Mouse (Mus musculus): Measurements from ENCODE around the gene Ppm1a. TPM values are rescaled to one million over a fixed set of nuclear protein-coding genes. Genes with fewer than 3 reads are reported as not detected.

The Ppm1a gene
- polyA plus RNA-seq, 1 experiment from 2014 or later, result 109 TPM

- H3K4me3 ChIP-seq (replicated peaks; ENCODE audit: low read length), result no peak overlapping the region
- H3K27ac ChIP-seq, result no peak overlapping the region
- no peaks in the 10 kb centered on the region for H3K4me1 ChIP-seq (replicated peaks; ENCODE audit: control insufficient read depth, insufficient read depth, low read length)
- H3K36me3 ChIP-seq (replicated peaks; ENCODE audit: control insufficient read depth, insufficient read depth), result no peaks in the 10 kb centered on the region
- H3K9ac ChIP-seq, result no peak overlapping the region
- DNase-seq (ENCODE audit: low spot score), result no peak
- no peaks in the 10 kb centered on the region for H3K9me3 ChIP-seq (ENCODE audit: control insufficient read depth, low read length)
- no peak for ATAC-seq (ENCODE audit: low FRiP score)
- no peaks in the 10 kb centered on the region for H3K27me3 ChIP-seq (ENCODE audit: control insufficient read depth, insufficient read depth, low read length)
- no peak overlapping the region for H3K4me2 ChIP-seq (replicated peaks)
- WGBS, result 35% methylated on average over 2 of the region's 2 CpGs
Measured at GRCm38 (mm10) chr12:72734112-72734511, 23.1 kb upstream of the Ppm1a start.

GRCm38 (mm10) chr12:72741176-72741575 is 16.1 kb upstream of the Ppm1a start:
- H3K27me3 ChIP-seq (ENCODE audit: control insufficient read depth, insufficient read depth, low read length), result no peaks in the 10 kb centered on the region
- WGBS, result 63% methylated on average over 6 of the region's 6 CpGs

GRCm38 (mm10) chr12:72744803-72745360 is 12.4 kb upstream of the Ppm1a start:
- H3K4me2 ChIP-seq (replicated peaks), result no peak overlapping the region
- no peaks in the 10 kb centered on the region for H3K36me3 ChIP-seq (replicated peaks; ENCODE audit: control insufficient read depth, insufficient read depth)
- ATAC-seq (ENCODE audit: low FRiP score) (no peak), DNase-seq (ENCODE audit: low spot score) (no peak)
- no peaks in the 10 kb centered on the region for H3K4me1 ChIP-seq (replicated peaks; ENCODE audit: control insufficient read depth, insufficient read depth, low read length)
- no peaks in the 10 kb centered on the region for H3K27me3 ChIP-seq (ENCODE audit: control insufficient read depth, insufficient read depth, low read length)
- H3K27ac ChIP-seq, result no peak overlapping the region
- no peak overlapping the region for H3K4me3 ChIP-seq (replicated peaks; ENCODE audit: low read length)
- H3K9me3 ChIP-seq (ENCODE audit: control insufficient read depth, low read length), result no peaks in the 10 kb centered on the region
- no peak overlapping the region for H3K9ac ChIP-seq
- 54% methylated on average over 9 of the region's 9 CpGs for WGBS

More at GRCm38 (mm10) chr12:72741176-72741575, 16.1 kb upstream of the Ppm1a start:
- H3K4me2 ChIP-seq (replicated peaks), result no peak overlapping the region
- no peak overlapping the region for H3K9ac ChIP-seq
- H3K4me3 ChIP-seq (replicated peaks; ENCODE audit: low read length), result no peak overlapping the region
- no peaks in the 10 kb centered on the region for H3K4me1 ChIP-seq (replicated peaks; ENCODE audit: control insufficient read depth, insufficient read depth, low read length)
- DNase-seq (ENCODE audit: low spot score) (no peak), ATAC-seq (ENCODE audit: low FRiP score) (no peak)
- no peaks in the 10 kb centered on the region for H3K36me3 ChIP-seq (replicated peaks; ENCODE audit: control insufficient read depth, insufficient read depth)
- no peaks in the 10 kb centered on the region for H3K9me3 ChIP-seq (ENCODE audit: control insufficient read depth, low read length)
- H3K27ac ChIP-seq, result no peak overlapping the region

- Histone ChIP-seq H3K9ac (no peak overlapping the region), H3K4me1 (replicated peaks; ENCODE audit: control insufficient read depth, insufficient read depth, low read length) (no peaks in the 10 kb centered on the region), H3K27ac (no peak overlapping the region), H3K27me3 (ENCODE audit: control insufficient read depth, insufficient read depth, low read length) (no peaks in the 10 kb centered on the region), H3K4me3 (replicated peaks; ENCODE audit: low read length) (no peak overlapping the region), H3K4me2 (replicated peaks) (no peak overlapping the region), H3K36me3 (replicated peaks; ENCODE audit: control insufficient read depth, insufficient read depth) (no peaks in the 10 kb centered on the region), H3K9me3 (ENCODE audit: control insufficient read depth, low read length) (no peaks in the 10 kb centered on the region)
- ATAC-seq (ENCODE audit: low FRiP score), result no peak
- WGBS, result 56% methylated on average over 14 of the region's 14 CpGs
- DNase-seq (ENCODE audit: low spot score), result no peak
Measured at GRCm38 (mm10) chr12:72745486-72745885, 11.8 kb upstream of the Ppm1a start.

- no peak overlapping the region for H3K9ac ChIP-seq
- no peak for DNase-seq (ENCODE audit: low spot score)
- no peak overlapping the region for H3K4me3 ChIP-seq (replicated peaks; ENCODE audit: low read length)
- no peak overlapping the region for H3K4me2 ChIP-seq (replicated peaks)
- no peak overlapping the region for H3K27ac ChIP-seq
- H3K9me3 ChIP-seq (ENCODE audit: control insufficient read depth, low read length), result no peaks in the 10 kb centered on the region
- no peaks in the 10 kb centered on the region for H3K27me3 ChIP-seq (ENCODE audit: control insufficient read depth, insufficient read depth, low read length)
- WGBS, result 71% methylated on average over 4 of the region's 4 CpGs
- H3K36me3 ChIP-seq (replicated peaks; ENCODE audit: control insufficient read depth, insufficient read depth), result no peaks in the 10 kb centered on the region
- no peaks in the 10 kb centered on the region for H3K4me1 ChIP-seq (replicated peaks; ENCODE audit: control insufficient read depth, insufficient read depth, low read length)
- ATAC-seq (ENCODE audit: low FRiP score), result no peak
Measured at GRCm38 (mm10) chr12:72748341-72748740, 8.9 kb upstream of the Ppm1a start.

GRCm38 (mm10) chr12:72748841-72749240 is 8.4 kb upstream of the Ppm1a start:
- no peaks in the 10 kb centered on the region for H3K9me3 ChIP-seq (ENCODE audit: control insufficient read depth, low read length)
- ATAC-seq (ENCODE audit: low FRiP score) (no peak), DNase-seq (ENCODE audit: low spot score) (no peak)
- H3K27me3 ChIP-seq (ENCODE audit: control insufficient read depth, insufficient read depth, low read length), result no peaks in the 10 kb centered on the region
- no peak overlapping the region for H3K9ac ChIP-seq
- no peaks in the 10 kb centered on the region for H3K36me3 ChIP-seq (replicated peaks; ENCODE audit: control insufficient read depth, insufficient read depth)
- no peak overlapping the region for H3K4me3 ChIP-seq (replicated peaks; ENCODE audit: low read length)
- no peak overlapping the region for H3K27ac ChIP-seq
- H3K4me2 ChIP-seq (replicated peaks), result no peak overlapping the region
- no peaks in the 10 kb centered on the region for H3K4me1 ChIP-seq (replicated peaks; ENCODE audit: control insufficient read depth, insufficient read depth, low read length)
- 86% methylated on average over 4 of the region's 4 CpGs for WGBS

- Histone ChIP-seq H3K27ac (no peak overlapping the region), H3K4me3 (replicated peaks; ENCODE audit: low read length) (no peak overlapping the region), H3K4me2 (replicated peaks) (no peak overlapping the region), H3K9me3 (ENCODE audit: control insufficient read depth, low read length) (no peaks in the 10 kb centered on the region), H3K27me3 (ENCODE audit: control insufficient read depth, insufficient read depth, low read length) (no peaks in the 10 kb centered on the region), H3K9ac (no peak overlapping the region), H3K4me1 (replicated peaks; ENCODE audit: control insufficient read depth, insufficient read depth, low read length) (no peaks in the 10 kb centered on the region), H3K36me3 (replicated peaks; ENCODE audit: control insufficient read depth, insufficient read depth) (no peaks in the 10 kb centered on the region)
- ATAC-seq (ENCODE audit: low FRiP score), result no peak
- 92% methylated on average over 2 of the region's 2 CpGs for WGBS
- DNase-seq (ENCODE audit: low spot score), result no peak
Measured at GRCm38 (mm10) chr12:72749500-72749899, 7.8 kb upstream of the Ppm1a start.

- H3K4me2 ChIP-seq (replicated peaks), result no peak overlapping the region
- no peak overlapping the region for H3K4me3 ChIP-seq (replicated peaks; ENCODE audit: low read length)
- WGBS, result 82% methylated on average over 5 of the region's 5 CpGs
- no peak for DNase-seq (ENCODE audit: low spot score)
- no peaks in the 10 kb centered on the region for H3K4me1 ChIP-seq (replicated peaks; ENCODE audit: control insufficient read depth, insufficient read depth, low read length)
- H3K9me3 ChIP-seq (ENCODE audit: control insufficient read depth, low read length), result no peaks in the 10 kb centered on the region
- no peaks in the 10 kb centered on the region for H3K36me3 ChIP-seq (replicated peaks; ENCODE audit: control insufficient read depth, insufficient read depth)
- H3K27me3 ChIP-seq (ENCODE audit: control insufficient read depth, insufficient read depth, low read length), result no peaks in the 10 kb centered on the region
- no peak overlapping the region for H3K9ac ChIP-seq
- no peak overlapping the region for H3K27ac ChIP-seq
- no peak for ATAC-seq (ENCODE audit: low FRiP score)
Measured at GRCm38 (mm10) chr12:72750016-72750415, 7.2 kb upstream of the Ppm1a start.

GRCm38 (mm10) chr12:72750606-72751005 is 6.6 kb upstream of the Ppm1a start:
- ATAC-seq (ENCODE audit: low FRiP score), result no peak
- H3K9me3 ChIP-seq (ENCODE audit: control insufficient read depth, low read length), result no peaks in the 10 kb centered on the region
- H3K36me3 ChIP-seq (replicated peaks; ENCODE audit: control insufficient read depth, insufficient read depth), result no peaks in the 10 kb centered on the region
- H3K9ac ChIP-seq, result no peak overlapping the region
- no peak for DNase-seq (ENCODE audit: low spot score)
- WGBS, result 89% methylated on average over 2 of the region's 2 CpGs
- no peaks in the 10 kb centered on the region for H3K4me1 ChIP-seq (replicated peaks; ENCODE audit: control insufficient read depth, insufficient read depth, low read length)
- H3K27me3 ChIP-seq (ENCODE audit: control insufficient read depth, insufficient read depth, low read length), result no peaks in the 10 kb centered on the region
- H3K4me2 ChIP-seq (replicated peaks), result no peak overlapping the region
- no peak overlapping the region for H3K27ac ChIP-seq
- H3K4me3 ChIP-seq (replicated peaks; ENCODE audit: low read length), result no peak overlapping the region

- H3K4me3 ChIP-seq (replicated peaks; ENCODE audit: low read length), result no peak overlapping the region
- H3K4me1 ChIP-seq (replicated peaks; ENCODE audit: control insufficient read depth, insufficient read depth, low read length), result peaks cover 9% of the 10 kb centered on the region
- no peak for ATAC-seq (ENCODE audit: low FRiP score)
- no peak for DNase-seq (ENCODE audit: low spot score)
- no peak overlapping the region for H3K27ac ChIP-seq
- no peaks in the 10 kb centered on the region for H3K9me3 ChIP-seq (ENCODE audit: control insufficient read depth, low read length)
- no peaks in the 10 kb centered on the region for H3K27me3 ChIP-seq (ENCODE audit: control insufficient read depth, insufficient read depth, low read length)
- H3K36me3 ChIP-seq (replicated peaks; ENCODE audit: control insufficient read depth, insufficient read depth), result no peaks in the 10 kb centered on the region
- H3K9ac ChIP-seq, result no peak overlapping the region
- H3K4me2 ChIP-seq (replicated peaks), result no peak overlapping the region
- 4% methylated on average over 1 of the region's 1 CpGs for WGBS
Measured at GRCm38 (mm10) chr12:72757596-72757995, 341 bp downstream of the Ppm1a start.
